Mouse (Mus musculus) neural tube, embryonic 14.5 days (tissue): ENCODE results near the gene Ltb4r2. TPM values are rescaled to one million over a fixed set of nuclear protein-coding genes. Genes with fewer than 3 reads are reported as not detected.

Experiments
- ATAC-seq: fragments of 200-750 bp; cut with Nextera tagmentation; 2 replicates; pipeline ENCODE4 v1.8.0; 2017; ENCODE audit warnings: low read depth, mild to moderate bottlenecking, moderate TSS enrichment, moderate library complexity
- H3K27ac ChIP-seq: fragments of 300-500 bp; sonication (generic); 2 replicates; pipeline ENCODE4 v1.5.1; 2014; ENCODE audit warnings: low read depth, mild to moderate bottlenecking, control low read depth, low read length, moderate library complexity, mixed read lengths
- H3K27me3 ChIP-seq: fragments of 300-500 bp; sonication (generic); 2 replicates; pipeline ENCODE4 v1.6.1; 2014; ENCODE audit warnings: low read length; ENCODE audit not compliant: control insufficient read depth, insufficient read depth
- H3K36me3 ChIP-seq: fragments of 300-500 bp; sonication (generic); 2 replicates; pipeline ENCODE4 v1.6.1; 2014; ENCODE audit warnings: low read length, mixed read lengths; ENCODE audit not compliant: control insufficient read depth, insufficient read depth
- H3K4me1 ChIP-seq: fragments of 300-500 bp; sonication (generic); 2 replicates; pipeline ENCODE4 v1.6.1; 2014; ENCODE audit warnings: low read length; ENCODE audit not compliant: control insufficient read depth, insufficient read depth
- H3K4me2 ChIP-seq: fragments of 300-500 bp; sonication (generic); 2 replicates; pipeline ENCODE4 v1.6.1; 2014; ENCODE audit warnings: mild to moderate bottlenecking, low read depth, low read length, control low read depth
- H3K4me3 ChIP-seq: fragments of 300-500 bp; sonication (generic); 2 replicates; pipeline ENCODE4 v1.5.1; 2014; ENCODE audit warnings: low read depth, low read length, control low read depth, mixed read lengths
- H3K9ac ChIP-seq: fragments of 300-500 bp; sonication (generic); replicated peaks from 2 replicates; pipeline ENCODE4 v1.6.1; 2014; ENCODE audit warnings: low read depth, mild to moderate bottlenecking, control low read depth, low read length, mixed read lengths
- H3K9me3 ChIP-seq: fragments of 300-500 bp; sonication (generic); 2 replicates; pipeline ENCODE4 v1.6.1; 2016; ENCODE audit warnings: low read length; ENCODE audit not compliant: control insufficient read depth
- WGBS: fragments of 180-500 bp; shearing (Covaris S2); extraction: QIAGEN DNeasy Blood & Tissue Kit; methylation state at CpG from one replicate; pipeline ENCODE4 v1.1.7; 2014; 5-methylcytosine and 5-hydroxymethylcytosine counted together
- polyA plus RNA-seq: library from polyadenylated mRNA; unstranded; fragments of >200 nt; fragmentation: Nextera tagmentation; extraction: Ambion mirVana; gene quantifications from 2 replicates; pipeline ENCODE4 v1.2.1, GENCODE M21; 2014

Ltb4r2 gene
- polyA plus RNA-seq, 1 experiment from 2014 or later = 0.59 TPM

DNA sequence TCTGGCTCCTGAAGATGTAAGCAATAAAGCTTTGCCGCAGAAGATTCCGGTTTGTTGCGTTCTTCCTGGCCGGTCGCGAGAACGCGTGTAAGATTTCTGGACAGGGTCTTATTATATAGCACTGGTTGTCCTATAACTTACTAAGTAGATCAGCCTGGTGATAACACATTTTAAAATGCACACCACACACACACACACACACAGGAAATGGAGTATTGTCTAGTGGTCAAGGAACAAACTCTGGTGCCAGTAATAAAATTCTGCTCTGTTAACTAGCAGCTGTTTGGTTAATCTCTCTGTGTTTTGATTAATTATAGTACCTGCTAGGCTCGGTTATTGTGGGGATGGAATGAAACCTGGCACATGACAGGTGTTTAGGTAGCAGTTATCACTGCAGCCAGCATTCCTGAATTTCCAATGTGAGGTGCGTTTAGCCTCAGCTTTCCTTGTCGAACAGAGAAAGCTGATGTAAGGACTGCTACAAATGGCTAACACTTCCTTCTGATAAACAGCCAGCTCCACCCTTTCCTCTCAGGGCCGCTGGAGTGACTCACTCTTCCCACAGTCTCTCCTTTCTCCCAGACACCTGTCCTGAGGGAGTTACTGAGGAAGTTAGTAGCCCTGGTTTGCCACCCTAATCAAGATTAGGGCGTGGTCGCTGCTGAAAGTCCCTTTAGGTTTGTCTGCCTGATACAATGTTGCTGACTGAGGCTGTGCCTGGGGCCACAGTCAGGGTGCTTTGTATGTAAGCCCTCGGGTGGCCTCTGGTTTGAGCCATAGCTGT lies 34.3 kb downstream of the Ltb4r2 start:
- WGBS = 87% methylated on average over 15 of the region's 15 CpGs
- Histone ChIP-seq H3K36me3 (no peaks in the 10 kb centered on the region), H3K4me1 (no peaks in the 10 kb centered on the region), H3K4me2 (no peak overlapping the region), H3K9ac (no peak overlapping the region), H3K27ac (no peak overlapping the region), H3K4me3 (no peak overlapping the region), H3K9me3 (no peaks in the 10 kb centered on the region), H3K27me3 (no peaks in the 10 kb centered on the region; the same call in 1 of the 2 replicates)
- no peak for ATAC-seq

Other genes starting within 250 kb of the Ltb4r2 start
- gene Nrl, start 236.4 kb upstream of the Ltb4r2 start, polyA plus RNA-seq = 0.13 and 0.20 TPM in 2 replicates
- gene Pck2, start 221.2 kb upstream of the Ltb4r2 start, polyA plus RNA-seq = 17.6 and 19.5 TPM in 2 replicates
- gene Dcaf11, start 201.4 kb upstream of the Ltb4r2 start, polyA plus RNA-seq = 112 and 114 TPM in 2 replicates
- 1.5 TPM in 1 of 2 replicates, not detected in the other for gene A730061H03Rik, start 201.0 kb upstream of the Ltb4r2 start, polyA plus RNA-seq
- 0.58 TPM in 1 of 2 replicates, not detected in the other for gene Fitm1, start 185.8 kb upstream of the Ltb4r2 start, polyA plus RNA-seq
- 200 and 226 TPM in 2 replicates for gene Psme1, start 183.3 kb upstream of the Ltb4r2 start, polyA plus RNA-seq
- 38.9 and 48.8 TPM in 2 replicates for gene Emc9, start 176.1 kb upstream of the Ltb4r2 start, polyA plus RNA-seq
- gene Psme2, start 170.3 kb upstream of the Ltb4r2 start, polyA plus RNA-seq = 162 and 184 TPM in 2 replicates
- gene Rnf31, start 169.7 kb upstream of the Ltb4r2 start, polyA plus RNA-seq = 12.3 and 18.8 TPM in 2 replicates
- 6.6 and 8.6 TPM in 2 replicates for gene Irf9, start 157.9 kb upstream of the Ltb4r2 start, polyA plus RNA-seq
- gene Rec8, start 143.4 kb upstream of the Ltb4r2 start, polyA plus RNA-seq = 7.0 and 9.3 TPM in 2 replicates
- 109 and 110 TPM in 2 replicates for gene Ipo4, start 125.5 kb upstream of the Ltb4r2 start, polyA plus RNA-seq
- 2.9 TPM in 2 replicates for gene Gm49378, start 123.5 kb upstream of the Ltb4r2 start, polyA plus RNA-seq
- gene Tm9sf1, start 117.6 kb upstream of the Ltb4r2 start, polyA plus RNA-seq = 55.9 and 66.9 TPM in 2 replicates
- gene Tssk4, start 111.2 kb upstream of the Ltb4r2 start, polyA plus RNA-seq = 0.24 TPM in 1 of 2 replicates, not detected in the other
- gene Mdp1, start 100.9 kb upstream of the Ltb4r2 start, polyA plus RNA-seq = 69.0 and 75.5 TPM in 2 replicates
- gene Gmpr2, start 89.5 kb upstream of the Ltb4r2 start, polyA plus RNA-seq = 42.5 and 43.7 TPM in 2 replicates
- gene Nedd8, start 89.3 kb upstream of the Ltb4r2 start, polyA plus RNA-seq = 550 and 603 TPM in 2 replicates
- 28.3 and 28.6 TPM in 2 replicates for gene Tinf2, start 79.6 kb upstream of the Ltb4r2 start, polyA plus RNA-seq
- 0.11 and 0.33 TPM in 2 replicates for gene Tgm1, start 47.5 kb upstream of the Ltb4r2 start, polyA plus RNA-seq
- gene Rabggta, start 39.2 kb upstream of the Ltb4r2 start, polyA plus RNA-seq = 47.1 and 59.2 TPM in 2 replicates
- gene Dhrs1, start 15.7 kb upstream of the Ltb4r2 start, polyA plus RNA-seq = 73.6 and 75.5 TPM in 2 replicates
- 27.4 and 30.1 TPM in 2 replicates for gene Nop9, start 15.7 kb upstream of the Ltb4r2 start, polyA plus RNA-seq
- not detected in 2 replicates for gene Cideb, start 3.0 kb upstream of the Ltb4r2 start, polyA plus RNA-seq
- gene Ltb4r1, start 4.5 kb downstream of the Ltb4r2 start, polyA plus RNA-seq = 0.19 and 0.24 TPM in 2 replicates
- gene Adcy4, start 22.7 kb downstream of the Ltb4r2 start, polyA plus RNA-seq = 1.9 and 3.9 TPM in 2 replicates
- 1.9 and 2.2 TPM in 2 replicates for gene Ripk3, start 27.4 kb downstream of the Ltb4r2 start, polyA plus RNA-seq
- 5.5 and 10.4 TPM in 2 replicates for gene Nfatc4, start 61.7 kb downstream of the Ltb4r2 start, polyA plus RNA-seq
- 5.8 and 10.2 TPM in 2 replicates for gene Nynrin, start 92.6 kb downstream of the Ltb4r2 start, polyA plus RNA-seq
- 0.24 and 0.91 TPM in 2 replicates for gene Cbln3, start 123.0 kb downstream of the Ltb4r2 start, polyA plus RNA-seq
- 5.9 and 7.3 TPM in 2 replicates for gene Khnyn, start 123.5 kb downstream of the Ltb4r2 start, polyA plus RNA-seq
- gene Sdr39u1, start 138.9 kb downstream of the Ltb4r2 start, polyA plus RNA-seq = 138 and 163 TPM in 2 replicates
- gene Cma1, start 183.2 kb downstream of the Ltb4r2 start, polyA plus RNA-seq = not detected in 2 replicates
- not detected in 2 replicates for gene Cma2, start 189.6 kb downstream of the Ltb4r2 start, polyA plus RNA-seq